In the genomic region with DNA sequence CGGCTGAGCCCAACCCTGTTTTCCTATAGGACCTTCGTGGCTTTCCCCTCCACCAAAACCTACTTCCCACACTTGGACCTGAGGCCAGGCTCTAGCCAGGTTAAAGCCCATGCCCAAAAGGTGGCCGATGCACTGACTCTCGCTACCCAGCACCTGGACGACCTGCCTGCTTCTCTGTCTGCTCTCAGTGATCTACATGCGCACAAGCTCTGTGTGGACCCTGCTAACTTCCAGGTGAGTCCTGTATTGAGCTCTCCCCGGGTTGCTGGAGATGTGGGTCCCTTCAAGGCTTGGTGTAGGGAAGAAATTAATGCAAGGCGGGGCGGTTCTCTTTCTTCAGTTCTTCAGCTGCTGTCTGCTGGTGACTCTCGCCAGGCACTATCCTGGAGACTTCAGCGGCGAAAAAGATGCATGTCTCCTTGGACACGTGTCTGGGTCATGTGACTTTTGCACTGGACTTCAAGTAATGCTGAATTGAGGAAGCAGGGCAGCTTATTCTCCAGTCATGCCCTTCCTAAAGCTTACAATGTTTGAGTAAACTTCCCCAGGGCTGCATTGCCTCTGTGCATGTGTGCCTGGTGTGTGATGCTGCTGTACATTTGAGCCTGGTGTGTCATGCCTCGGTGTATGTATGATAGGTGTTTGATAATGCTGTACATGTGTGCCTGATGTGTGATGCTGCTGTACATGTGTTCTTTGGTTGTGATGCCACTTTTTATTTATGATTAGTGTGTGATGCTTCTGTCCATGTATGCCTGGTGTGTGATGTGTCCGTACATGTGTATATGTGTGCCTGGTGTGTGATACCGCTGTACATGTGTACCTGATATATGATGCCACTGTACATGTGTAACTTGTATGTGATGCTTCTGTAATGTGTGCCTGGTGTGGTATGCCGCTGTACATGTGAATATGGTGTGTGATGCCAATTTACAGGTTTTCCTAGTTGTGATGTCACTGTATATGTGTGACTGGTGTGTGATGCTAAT, we compare ENCODE assay signal across 8 mouse cellular contexts. TPM values are rescaled to one million over a fixed set of nuclear protein-coding genes. Genes with fewer than 3 reads are reported as not detected.
DNase-seq lines count a peak whose midpoint lies in the region; ATAC-seq and TF ChIP-seq lines count a peak whose summit lies in the region.

No protein-coding gene starts in this region.

- peaks cover 20% of the 10 kb centered on the region for H3K27me3 ChIP-seq in kidney, embryonic 16.5 days (ENCODE audit: insufficient read depth, low read length)
- H3K27me3 ChIP-seq in intestine, embryonic 14.5 days (replicated peaks; ENCODE audit: control insufficient read depth, insufficient read depth, low read length) = peaks cover 7% of the 10 kb centered on the region; the same call in 1 of the 2 replicates
- no peaks in the 10 kb centered on the region for H3K27me3 ChIP-seq in midbrain, postnatal 0 days (ENCODE audit: insufficient read depth, low read length)

- H3K36me3 ChIP-seq in kidney, embryonic 16.5 days (ENCODE audit: insufficient read depth, low read length) = no peaks in the 10 kb centered on the region
- H3K36me3 ChIP-seq in intestine, embryonic 14.5 days (ENCODE audit: control insufficient read depth, insufficient read depth, low read length) = no peaks in the 10 kb centered on the region
- H3K36me3 ChIP-seq in midbrain, postnatal 0 days (ENCODE audit: insufficient read depth, low read length) = no peaks in the 10 kb centered on the region

- peak overlapping the region; percentile 23; the same call in 1 of the 2 replicates for H3K4me3 ChIP-seq in kidney, embryonic 16.5 days (ENCODE audit: low read length)
- H3K4me3 ChIP-seq in intestine, embryonic 14.5 days (ENCODE audit: low read depth, low read length) = no peak overlapping the region
- peak overlapping the region; percentile 22 for H3K4me3 ChIP-seq in midbrain, postnatal 0 days (ENCODE audit: low read depth, low read length)

- H3K4me2 ChIP-seq in kidney, embryonic 16.5 days (replicated peaks; ENCODE audit: low read depth, low read length) = peak overlapping the region; percentile 47
- peak overlapping the region; percentile 41 for H3K4me2 ChIP-seq in intestine, embryonic 14.5 days (ENCODE audit: low read length)
- H3K4me2 ChIP-seq in midbrain, postnatal 0 days (ENCODE audit: low read depth, low read length, poor library complexity, severe bottlenecking) = peak overlapping the region; percentile 42; the same call in 1 of the 2 replicates

- 53% methylated on average over 14 of the region's 17 CpGs for WGBS in kidney, embryonic 16.5 days
- WGBS in intestine, embryonic 14.5 days = 47% methylated on average over 14 of the region's 17 CpGs
- WGBS in midbrain, postnatal 0 days = 55% methylated on average over 14 of the region's 17 CpGs

- no peak for DNase-seq in kidney, postnatal 25 days
- DNase-seq in intestine, embryonic 14.5 days (ENCODE audit: low spot score) = peak; percentile 57
- DNase-seq in midbrain, postnatal 0 days (ENCODE audit: low spot score) = peak; percentile 27
- DNase-seq in thymus, postnatal 4 days = no peak

- no peak overlapping the region for H3K27ac ChIP-seq in kidney, embryonic 16.5 days (ENCODE audit: low read length)
- no peak overlapping the region for H3K27ac ChIP-seq in intestine, embryonic 14.5 days (ENCODE audit: low read depth)
- H3K27ac ChIP-seq in midbrain, postnatal 0 days (ENCODE audit: low read depth, low read length) = no peak overlapping the region

- no peaks in the 10 kb centered on the region for H3K9me3 ChIP-seq in kidney, embryonic 16.5 days (ENCODE audit: low read length)
- no peaks in the 10 kb centered on the region for H3K9me3 ChIP-seq in intestine, embryonic 14.5 days (ENCODE audit: control insufficient read depth, low read length)
- no peaks in the 10 kb centered on the region for H3K9me3 ChIP-seq in midbrain, postnatal 0 days (ENCODE audit: low read length)

- H3K9ac ChIP-seq in kidney, embryonic 16.5 days (replicated peaks; ENCODE audit: low read length) = no peak overlapping the region
- no peak overlapping the region for H3K9ac ChIP-seq in intestine, embryonic 14.5 days (ENCODE audit: low read length)
- no peak overlapping the region for H3K9ac ChIP-seq in midbrain, postnatal 0 days (replicated peaks; ENCODE audit: low read length, poor library complexity, severe bottlenecking)

- TF ChIP-seq CTCF in midbrain, postnatal 0 days (IDR thresholded peaks at IDR 0.05) = no peak

- 0 out of 2 replicates have a peak, but pooled peaks have one; percentile 9 for ATAC-seq in kidney, embryonic 16.5 days (ENCODE audit: low FRiP score, low TSS enrichment)
- peak; percentile 19 for ATAC-seq in common myeloid progenitor, adult 5-6 weeks (replicated peaks; ENCODE audit: low read depth, poor library complexity, severe bottlenecking)
- no peak for ATAC-seq in intestine, embryonic 14.5 days (replicated peaks; ENCODE audit: low FRiP score, low TSS enrichment, low read depth)
- peak; percentile 12; the same call in 1 of the 2 replicates for ATAC-seq in midbrain, postnatal 0 days (ENCODE audit: low FRiP score)
- no peak for ATAC-seq in erythroid progenitor cell, adult 5-6 weeks (replicated peaks; ENCODE audit: low FRiP score, poor library complexity, severe bottlenecking)
- ATAC-seq in CD4-positive, CD25-positive, alpha-beta regulatory T cell, adult 4 months = no peak

- no peaks in the 10 kb centered on the region for H3K4me1 ChIP-seq in kidney, embryonic 16.5 days (ENCODE audit: insufficient read depth, low read length)
- H3K4me1 ChIP-seq in intestine, embryonic 14.5 days (replicated peaks; ENCODE audit: control insufficient read depth, insufficient read depth, low read length) = no peaks in the 10 kb centered on the region
- no peaks in the 10 kb centered on the region for H3K4me1 ChIP-seq in midbrain, postnatal 0 days (ENCODE audit: insufficient read depth, low read length)

RNA-seq across cellular contexts. Expression of a gene that starts 0.7 kb away (rescaled TPM):
- polyA plus RNA-seq in kidney, embryonic 16.5 days (2015; fragmentation: Nextera tagmentation; extraction: Ambion mirVana) = 0.37 and 0.78 TPM in 2 replicates
- not detected in 2 replicates for total RNA-seq in common myeloid progenitor, adult 5-6 weeks (2017)
- not detected in 2 replicates for polyA plus RNA-seq in intestine, embryonic 14.5 days (2014; fragmentation: Nextera tagmentation; extraction: Ambion mirVana)
- total RNA-seq in midbrain, postnatal 0 days (2014; rRNA removed) = 3.2 and 3.6 TPM in 2 replicates
- 2.7 and 2.8 TPM in 2 replicates for polyA plus RNA-seq in midbrain, postnatal 0 days (2015; fragmentation: Nextera tagmentation; extraction: Ambion mirVana)
- total RNA-seq in erythroid progenitor cell, adult 5-6 weeks (2015; ENCODE audit: low replicate concordance) = 4.2 TPM in 1 of 2 replicates, not detected in the other
- total RNA-seq in erythroid progenitor cell, adult 5-6 weeks (2017; ENCODE audit: low replicate concordance) = 9.9 TPM in 1 of 2 replicates, not detected in the other
- not detected for polyA plus RNA-seq in CD4-positive, CD25-positive, alpha-beta regulatory T cell, adult 4 months (2017; shearing (Covaris generic))

RNA-seq across cellular contexts. Expression of a gene that starts 4.3 kb away (rescaled TPM):
- 10,418 and 11,416 TPM in 2 replicates for polyA plus RNA-seq in kidney, embryonic 16.5 days (2015; fragmentation: Nextera tagmentation; extraction: Ambion mirVana)
- 89.2 and 92.8 TPM in 2 replicates for total RNA-seq in common myeloid progenitor, adult 5-6 weeks (2017)
- 5,179 and 7,428 TPM in 2 replicates for polyA plus RNA-seq in intestine, embryonic 14.5 days (2014; fragmentation: Nextera tagmentation; extraction: Ambion mirVana)
- 1,333 and 2,070 TPM in 2 replicates for total RNA-seq in midbrain, postnatal 0 days (2014; rRNA removed)
- polyA plus RNA-seq in midbrain, postnatal 0 days (2015; fragmentation: Nextera tagmentation; extraction: Ambion mirVana) = 1,100 and 1,214 TPM in 2 replicates
- 80,494 and 89,325 TPM in 2 replicates for total RNA-seq in erythroid progenitor cell, adult 5-6 weeks (2015; ENCODE audit: low replicate concordance)
- 96,767 and 123,026 TPM in 2 replicates for total RNA-seq in erythroid progenitor cell, adult 5-6 weeks (2017; ENCODE audit: low replicate concordance)
- polyA plus RNA-seq in CD4-positive, CD25-positive, alpha-beta regulatory T cell, adult 4 months (2017; shearing (Covaris generic)) = 10 to 100 TPM in 1 of 2 experiments, not detected in 1; 13.1 TPM

RNA-seq across cellular contexts. Expression of a gene that starts 13.8 kb away (rescaled TPM):
- polyA plus RNA-seq in kidney, embryonic 16.5 days (2015; fragmentation: Nextera tagmentation; extraction: Ambion mirVana) = 1.1 and 1.5 TPM in 2 replicates
- total RNA-seq in common myeloid progenitor, adult 5-6 weeks (2017) = not detected in 2 replicates
- polyA plus RNA-seq in intestine, embryonic 14.5 days (2014; fragmentation: Nextera tagmentation; extraction: Ambion mirVana) = 0.45 and 0.58 TPM in 2 replicates
- total RNA-seq in midbrain, postnatal 0 days (2014; rRNA removed) = 1.7 and 5.9 TPM in 2 replicates
- 1.9 and 3.1 TPM in 2 replicates for polyA plus RNA-seq in midbrain, postnatal 0 days (2015; fragmentation: Nextera tagmentation; extraction: Ambion mirVana)
- total RNA-seq in erythroid progenitor cell, adult 5-6 weeks (2015; ENCODE audit: low replicate concordance) = 247 and 301 TPM in 2 replicates
- 56.8 and 86.4 TPM in 2 replicates for total RNA-seq in erythroid progenitor cell, adult 5-6 weeks (2017; ENCODE audit: low replicate concordance)
- polyA plus RNA-seq in CD4-positive, CD25-positive, alpha-beta regulatory T cell, adult 4 months (2017; shearing (Covaris generic)) = not detected

RNA-seq across cellular contexts. Expression of a gene that starts 17.3 kb away (rescaled TPM):
- 4,198 and 4,493 TPM in 2 replicates for polyA plus RNA-seq in kidney, embryonic 16.5 days (2015; fragmentation: Nextera tagmentation; extraction: Ambion mirVana)
- total RNA-seq in common myeloid progenitor, adult 5-6 weeks (2017) = 18.1 and 30.7 TPM in 2 replicates
- polyA plus RNA-seq in intestine, embryonic 14.5 days (2014; fragmentation: Nextera tagmentation; extraction: Ambion mirVana) = 2,039 and 2,947 TPM in 2 replicates
- 562 and 930 TPM in 2 replicates for total RNA-seq in midbrain, postnatal 0 days (2014; rRNA removed)
- polyA plus RNA-seq in midbrain, postnatal 0 days (2015; fragmentation: Nextera tagmentation; extraction: Ambion mirVana) = 470 and 497 TPM in 2 replicates
- total RNA-seq in erythroid progenitor cell, adult 5-6 weeks (2015; ENCODE audit: low replicate concordance) = 47,098 and 48,818 TPM in 2 replicates
- total RNA-seq in erythroid progenitor cell, adult 5-6 weeks (2017; ENCODE audit: low replicate concordance) = 9,652 and 12,236 TPM in 2 replicates
- 1 to 10 TPM; 3.9 to 4.5 TPM for polyA plus RNA-seq in CD4-positive, CD25-positive, alpha-beta regulatory T cell, adult 4 months (2017; shearing (Covaris generic))

RNA-seq across cellular contexts. Expression of a gene that starts 24.4 kb away (rescaled TPM):
- polyA plus RNA-seq in kidney, embryonic 16.5 days (2015; fragmentation: Nextera tagmentation; extraction: Ambion mirVana) = 20.0 and 23.7 TPM in 2 replicates
- not detected in 2 replicates for total RNA-seq in common myeloid progenitor, adult 5-6 weeks (2017)
- 104 and 121 TPM in 2 replicates for polyA plus RNA-seq in intestine, embryonic 14.5 days (2014; fragmentation: Nextera tagmentation; extraction: Ambion mirVana)
- total RNA-seq in midbrain, postnatal 0 days (2014; rRNA removed) = 0.38 TPM in 1 of 2 replicates, not detected in the other
- 0.49 TPM in 1 of 2 replicates, not detected in the other for polyA plus RNA-seq in midbrain, postnatal 0 days (2015; fragmentation: Nextera tagmentation; extraction: Ambion mirVana)
- not detected in 2 replicates for total RNA-seq in erythroid progenitor cell, adult 5-6 weeks (2015; ENCODE audit: low replicate concordance)
- not detected in 2 replicates for total RNA-seq in erythroid progenitor cell, adult 5-6 weeks (2017; ENCODE audit: low replicate concordance)
- not detected for polyA plus RNA-seq in CD4-positive, CD25-positive, alpha-beta regulatory T cell, adult 4 months (2017; shearing (Covaris generic))

Comparison
In these comparisons a context has a peak if more than half of its experiments do, and no peak if none do; other contexts are left out.
1. ATAC-seq: peak in kidney, embryonic 16.5 days (single experiment), common myeloid progenitor, adult 5-6 weeks (single experiment) and midbrain, postnatal 0 days (single experiment); none in intestine, embryonic 14.5 days (single experiment), erythroid progenitor cell, adult 5-6 weeks (single experiment) and CD4-positive, CD25-positive, alpha-beta regulatory T cell, adult 4 months (single experiment).
2. DNase-seq: peak in intestine, embryonic 14.5 days (single experiment) and midbrain, postnatal 0 days (single experiment); none in kidney, postnatal 25 days (0 of 2) and thymus, postnatal 4 days (single experiment).
3. RNA of a gene that starts 4.3 kb away (polyA plus RNA-seq): 10,418 to 11,416 TPM in kidney, embryonic 16.5 days, 5,179 to 7,428 TPM in intestine, embryonic 14.5 days and 1,100 to 1,214 TPM in midbrain, postnatal 0 days; 13.1 TPM in CD4-positive, CD25-positive, alpha-beta regulatory T cell, adult 4 months; every median in the first group is over 10 times any median in the second.
4. Peak in every context shown above with its lines, with median percentiles within 50 percentile points of each other: H3K4me2 ChIP-seq.